Mouse (Mus musculus): ENCODE results near the gene Tmem203. TPM values are rescaled to one million over a fixed set of nuclear protein-coding genes. Genes with fewer than 3 reads are reported as not detected.
A peak's percentile ranks its signal among the peaks of the same experiment; 100 is the strongest.
"Not testable (repeated sequence)": the region's sequence is repeated elsewhere in the genome, so short reads cannot be mapped to it uniquely, and the experiment has no call there.

Gene Tmem203
- total RNA-seq, 2 experiments from 2014 or later = 6.1 to 6.7 TPM

DNA sequence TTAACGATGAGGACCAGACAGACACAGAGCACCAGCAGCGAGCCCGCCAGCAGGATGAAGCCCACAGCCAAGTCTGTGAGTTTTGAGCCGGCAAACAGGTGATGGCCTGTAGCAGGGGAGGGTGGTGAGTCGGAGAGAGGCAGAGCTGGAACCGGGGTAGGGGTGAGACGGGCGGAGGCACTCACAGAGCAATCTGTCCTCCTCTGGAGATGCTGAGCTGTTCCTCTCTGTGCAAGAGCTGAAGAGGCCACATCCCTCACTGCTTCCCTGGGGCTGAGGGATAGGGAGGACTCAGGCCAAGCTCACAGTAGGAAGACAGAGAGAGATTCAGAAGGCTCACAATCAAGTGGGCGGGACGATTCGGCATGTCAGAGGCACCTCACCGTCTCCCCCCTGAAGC lies 24.2 kb upstream of the Tmem203 start:
- ATAC-seq (replicated peaks; ENCODE audit: poor library complexity, severe bottlenecking) = no peak

DNA sequence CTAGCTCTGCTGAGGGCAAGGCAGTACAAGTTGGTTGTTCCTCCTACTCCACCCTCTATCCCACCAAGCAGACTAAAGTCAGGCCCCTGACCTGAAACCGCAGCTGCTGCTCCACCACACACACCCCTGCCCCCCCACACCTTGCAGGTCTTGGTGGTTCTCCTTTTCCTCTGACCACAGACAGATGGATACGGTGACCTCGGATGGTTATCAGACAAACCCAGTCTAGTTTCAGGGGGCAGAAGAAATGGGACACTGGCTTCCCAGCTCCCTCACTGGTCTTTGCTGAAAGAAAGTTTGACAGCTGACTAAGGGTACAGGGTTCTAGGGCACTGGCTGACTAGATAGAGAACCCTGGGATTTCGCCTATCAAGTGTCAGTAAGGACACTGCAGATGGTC lies 21.8 kb upstream of the Tmem203 start:
- peak; percentile 60 for ATAC-seq (replicated peaks; ENCODE audit: poor library complexity, severe bottlenecking)

DNA sequence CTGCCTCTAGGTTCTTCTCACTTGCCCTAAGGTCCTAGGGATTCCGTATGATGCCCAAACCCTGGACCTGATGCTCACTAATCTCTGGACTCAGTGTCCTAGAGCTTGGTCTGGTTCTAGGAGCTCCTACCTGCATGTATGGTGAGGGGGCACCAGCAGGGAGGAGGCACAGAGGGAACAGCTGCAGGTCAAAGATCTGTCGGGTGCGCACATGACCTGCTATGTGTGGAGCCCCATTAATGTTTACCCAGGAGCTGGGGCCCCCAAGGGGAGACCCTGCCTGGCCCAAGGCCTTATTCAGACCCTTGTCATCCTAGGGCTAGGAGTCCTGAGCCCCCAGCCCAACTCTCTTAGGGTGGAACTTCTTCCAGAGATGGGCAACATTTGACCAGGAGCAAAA lies 21.2 kb upstream of the Tmem203 start, which contains the start of gene Slc34a3:
Gene Slc34a3, minus strand, starts transcription at position 315 of the 400 bp plus-strand sequence.
- ATAC-seq (replicated peaks; ENCODE audit: poor library complexity, severe bottlenecking) = no peak

DNA sequence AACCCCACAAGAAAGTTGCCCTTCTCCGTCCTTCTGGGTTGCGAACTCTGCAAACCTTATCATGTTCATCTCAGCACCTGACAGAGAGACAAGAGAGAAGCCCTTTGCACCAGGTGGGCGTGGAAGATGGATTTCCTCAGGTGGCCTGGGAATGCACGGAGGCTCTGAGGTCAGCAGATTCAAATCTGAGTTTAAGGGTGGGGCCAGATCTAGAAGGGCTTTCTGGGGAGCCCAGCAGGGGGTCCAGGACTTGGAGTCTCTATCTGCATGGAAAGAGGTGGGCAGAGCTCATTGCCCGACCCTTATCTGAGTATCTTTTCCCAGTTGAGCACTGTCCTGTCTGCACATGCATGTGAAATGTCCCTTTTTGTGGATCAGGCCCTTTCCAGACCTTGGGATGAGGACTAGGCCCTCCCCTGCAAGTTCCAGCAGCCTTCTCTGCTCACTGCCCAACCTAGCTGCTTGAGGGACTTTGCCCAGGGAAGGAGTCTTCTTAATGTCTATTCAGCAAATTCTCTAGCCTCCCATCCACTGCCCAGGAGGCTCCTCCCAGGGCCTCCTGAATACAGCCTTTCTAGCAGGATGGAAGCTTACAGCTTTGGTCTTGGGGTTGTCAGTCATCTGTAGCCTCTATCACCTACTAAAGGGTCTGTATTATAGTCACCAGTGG lies 20.6 kb upstream of the Tmem203 start:
- no peak for ATAC-seq (replicated peaks; ENCODE audit: poor library complexity, severe bottlenecking)

DNA sequence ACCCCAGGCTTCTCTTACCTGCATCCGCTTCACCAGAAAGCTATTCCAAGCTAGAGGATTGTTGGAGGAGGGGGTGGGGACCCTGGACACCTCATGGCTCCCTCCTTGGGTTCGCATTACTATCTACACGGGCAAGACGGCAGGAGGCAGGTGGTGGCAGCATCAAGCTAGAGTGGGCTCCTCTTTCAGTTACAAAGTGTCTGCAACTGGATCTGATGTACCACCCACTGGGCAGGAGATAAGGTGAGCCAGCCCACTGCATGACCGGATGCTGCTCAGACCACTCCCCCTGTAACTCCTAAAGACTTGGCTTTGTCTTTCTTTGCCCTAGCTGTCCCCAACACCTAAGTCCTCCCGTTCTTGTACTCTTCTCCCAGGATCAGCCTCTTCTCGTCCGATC lies 18.6 kb upstream of the Tmem203 start, which contains the start of gene Rnf224:
Gene Rnf224, minus strand, starts transcription at position 174 of the 400 bp plus-strand sequence.
- ATAC-seq (replicated peaks; ENCODE audit: poor library complexity, severe bottlenecking) = no peak

DNA sequence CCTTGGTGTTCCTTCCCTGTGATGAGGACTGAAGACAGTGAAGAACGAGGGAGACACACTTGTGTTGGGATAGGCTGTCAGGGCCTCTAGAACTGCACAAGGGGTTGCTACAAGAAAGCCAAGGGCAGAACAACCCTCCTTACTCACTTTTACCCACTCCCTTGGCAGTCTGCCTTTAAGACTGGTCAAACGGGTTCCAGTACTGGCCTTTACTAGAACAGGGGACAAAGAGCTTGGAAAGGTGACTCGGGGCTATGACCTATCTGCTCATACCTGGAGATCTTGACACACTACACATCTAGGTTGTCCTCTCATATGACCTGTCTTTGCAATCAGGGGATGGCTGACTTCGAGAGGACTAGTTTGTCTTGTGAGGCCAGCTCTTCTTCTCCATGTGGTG lies 17.7 kb upstream of the Tmem203 start:
- ATAC-seq (replicated peaks; ENCODE audit: poor library complexity, severe bottlenecking) = no peak

DNA sequence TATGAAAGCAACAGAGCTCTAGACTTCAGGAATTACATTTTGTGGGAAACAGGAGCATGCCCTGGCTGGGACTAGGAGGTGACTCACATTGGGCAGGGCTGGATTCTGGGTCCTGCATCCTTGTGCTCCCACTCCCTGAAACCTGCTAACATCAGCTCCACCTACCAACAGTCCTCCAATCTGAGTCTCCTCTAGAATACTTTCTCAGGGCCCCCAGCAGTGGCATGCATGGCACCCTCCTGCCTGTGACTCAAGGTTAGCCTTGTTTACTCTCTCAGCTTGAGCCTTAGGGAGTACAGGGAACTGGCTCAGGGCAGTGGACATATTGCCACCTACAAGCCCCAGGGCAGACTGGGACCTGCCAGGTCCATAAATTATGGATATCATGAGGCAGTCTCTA lies 17.1 kb upstream of the Tmem203 start:
- ATAC-seq (replicated peaks; ENCODE audit: poor library complexity, severe bottlenecking) = no peak

DNA sequence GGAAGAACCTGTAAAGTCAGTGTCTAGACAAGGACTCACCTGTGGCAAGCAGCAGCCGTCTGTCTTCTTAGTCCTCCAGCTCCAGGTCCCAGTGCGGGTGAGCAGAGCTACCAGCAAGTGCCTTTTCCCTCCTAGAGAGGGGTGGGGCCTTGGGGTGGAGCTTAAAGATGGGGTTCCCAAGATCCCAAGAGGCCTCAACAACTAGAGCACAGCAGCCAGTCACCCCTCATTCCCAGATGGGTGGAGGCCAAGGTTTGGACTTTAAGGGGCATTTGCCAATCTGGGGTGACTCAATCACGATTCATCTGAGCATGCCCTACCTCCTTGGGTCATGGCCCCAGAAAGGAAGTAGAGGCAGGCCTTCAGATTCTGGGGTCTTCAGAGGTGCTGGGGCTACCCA lies 15.5 kb upstream of the Tmem203 start:
- ATAC-seq (replicated peaks; ENCODE audit: poor library complexity, severe bottlenecking) = no peak

DNA sequence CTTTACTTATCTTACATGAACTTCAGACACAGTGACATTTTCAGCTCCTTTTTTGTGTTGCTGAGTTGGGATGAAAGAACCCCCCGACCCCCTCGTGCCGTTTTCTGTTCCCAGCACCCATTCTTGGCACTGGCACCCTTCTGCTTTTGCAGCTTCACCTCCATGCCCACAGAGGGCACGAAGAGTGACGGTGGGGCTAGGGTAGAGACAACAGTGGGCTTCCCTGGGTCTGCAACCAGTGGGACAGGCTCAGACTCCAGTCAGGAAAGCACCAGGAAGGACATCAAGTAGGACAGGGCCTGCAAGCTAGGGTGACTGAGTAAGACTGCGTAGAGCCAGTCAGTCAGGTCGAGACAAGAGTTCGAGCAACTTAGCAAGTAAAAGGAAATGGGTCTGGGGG lies 14.9 kb upstream of the Tmem203 start:
- no peak for ATAC-seq (replicated peaks; ENCODE audit: poor library complexity, severe bottlenecking)

DNA sequence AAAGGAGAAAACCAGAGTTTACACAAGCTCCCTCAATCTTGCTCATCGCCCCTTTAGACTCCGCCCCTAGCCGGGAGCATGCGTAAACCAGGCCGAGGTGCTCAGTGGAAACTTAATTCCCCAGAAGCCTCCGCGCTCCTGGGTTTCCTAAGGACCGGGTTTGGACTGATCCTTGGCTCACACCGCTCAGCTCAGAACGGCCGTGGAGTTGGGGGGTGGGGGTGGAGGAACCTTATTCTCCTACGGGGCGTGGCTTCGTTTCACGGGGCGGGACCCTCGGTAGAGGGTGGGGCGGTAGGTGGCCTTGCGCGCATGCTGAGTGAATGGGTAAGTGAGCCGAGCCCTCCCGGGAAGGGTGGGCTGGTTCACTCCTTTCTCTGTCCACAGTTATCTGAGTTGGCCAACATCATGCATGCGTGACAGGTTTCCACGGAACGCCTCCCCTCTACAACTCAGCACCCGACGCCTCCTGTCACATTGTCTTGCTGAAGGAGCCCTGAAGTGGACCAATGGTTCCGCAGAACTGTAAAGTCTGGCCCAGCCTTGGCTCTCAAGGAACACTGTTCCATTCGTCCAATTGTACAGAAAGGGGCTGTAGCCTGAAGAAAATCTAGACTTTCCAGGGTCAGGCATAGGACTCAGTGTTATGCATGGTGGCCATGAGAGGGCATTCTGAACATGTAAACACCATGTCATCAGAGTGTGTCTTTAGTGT lies 14.4 kb upstream of the Tmem203 start:
- peak; percentile 82 for ATAC-seq (replicated peaks; ENCODE audit: poor library complexity, severe bottlenecking)

DNA sequence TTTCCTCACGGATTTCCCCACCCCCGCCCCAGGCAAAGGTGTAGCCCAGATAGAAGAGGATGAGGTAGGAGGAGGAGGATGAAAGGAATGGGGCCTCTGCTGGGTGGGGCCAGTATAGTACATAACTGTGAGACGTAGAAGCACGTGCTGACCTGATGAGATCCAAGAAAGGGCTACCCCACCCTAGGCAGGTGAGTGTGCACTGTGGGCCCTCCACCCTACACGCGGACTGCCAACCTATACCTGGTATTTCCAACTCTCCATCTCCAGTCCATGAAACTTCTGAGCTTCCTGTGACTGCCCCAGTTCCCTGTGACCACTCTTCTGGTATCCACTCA lies 13.8 kb upstream of the Tmem203 start:
- ATAC-seq (replicated peaks; ENCODE audit: poor library complexity, severe bottlenecking) = no peak

DNA sequence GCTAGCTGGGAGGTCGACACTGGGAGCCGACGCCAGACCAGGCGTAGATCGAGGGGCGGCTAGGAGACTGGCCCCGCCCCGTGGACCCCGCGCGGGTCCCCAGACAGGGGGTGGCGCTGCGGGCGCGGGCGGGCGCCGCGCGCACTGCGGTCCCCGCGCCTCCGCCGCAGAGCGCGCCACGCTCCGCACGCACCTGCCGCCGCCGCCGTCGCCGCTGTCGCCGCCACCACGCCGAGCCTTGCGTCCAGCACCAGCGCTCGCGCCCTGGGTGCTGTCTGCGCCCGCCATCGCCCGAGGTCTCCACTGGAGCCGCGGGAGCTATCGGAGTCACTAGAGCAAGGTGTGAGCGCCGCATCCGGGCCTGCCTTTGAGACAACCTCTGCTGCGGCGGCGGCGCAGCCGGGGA lies 13.1 kb upstream of the Tmem203 start, which contains the start of the genes Rnf208 and Cysrt1:
Gene Rnf208, plus strand, starts transcription at position 155 of the 406 bp plus-strand sequence.
Gene Cysrt1, minus strand, starts transcription at position 352 of the 406 bp plus-strand sequence.
- ATAC-seq (replicated peaks; ENCODE audit: poor library complexity, severe bottlenecking) = no peak

DNA sequence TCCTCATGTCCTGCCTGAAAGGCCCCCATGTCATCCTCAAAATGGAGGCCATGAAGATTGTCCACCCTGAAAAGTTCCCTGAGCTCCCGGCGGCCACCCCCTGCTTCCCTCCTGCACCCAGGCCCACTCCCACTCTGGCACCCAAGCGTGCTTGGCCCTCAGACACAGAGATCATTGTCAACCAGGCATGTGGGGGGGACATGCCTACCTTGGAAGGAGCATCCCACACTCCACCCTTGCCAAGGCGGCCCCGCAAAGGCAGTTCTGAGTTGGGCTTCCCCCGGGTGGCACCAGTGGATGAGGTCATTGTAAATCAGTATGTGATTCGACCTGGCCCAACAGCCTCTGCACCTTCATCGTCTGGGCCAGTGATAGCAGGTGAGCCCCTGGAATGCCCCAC lies 11.9 kb upstream of the Tmem203 start:
- no peak for ATAC-seq (replicated peaks; ENCODE audit: poor library complexity, severe bottlenecking)

DNA sequence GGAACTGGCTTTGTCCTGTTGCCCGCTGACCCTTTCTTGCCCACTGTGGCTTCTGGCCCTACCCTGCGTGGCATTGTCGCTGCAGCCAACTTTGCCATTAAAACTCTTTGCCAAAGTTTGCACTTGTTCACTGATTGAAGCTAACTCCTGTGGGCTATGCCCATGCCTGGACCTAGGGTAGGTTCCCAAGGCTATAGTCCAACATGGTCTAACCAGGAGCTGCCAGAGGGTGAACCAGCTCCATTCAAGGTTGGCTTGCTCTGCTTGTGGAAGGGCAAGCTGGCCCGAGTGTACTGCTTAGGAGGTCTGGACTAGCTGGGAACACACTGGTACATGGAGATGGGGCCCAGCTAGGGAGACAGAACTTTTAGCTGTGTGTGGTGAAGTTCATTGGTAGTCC lies 11.1 kb upstream of the Tmem203 start:
- no peak for ATAC-seq (replicated peaks; ENCODE audit: poor library complexity, severe bottlenecking)

DNA sequence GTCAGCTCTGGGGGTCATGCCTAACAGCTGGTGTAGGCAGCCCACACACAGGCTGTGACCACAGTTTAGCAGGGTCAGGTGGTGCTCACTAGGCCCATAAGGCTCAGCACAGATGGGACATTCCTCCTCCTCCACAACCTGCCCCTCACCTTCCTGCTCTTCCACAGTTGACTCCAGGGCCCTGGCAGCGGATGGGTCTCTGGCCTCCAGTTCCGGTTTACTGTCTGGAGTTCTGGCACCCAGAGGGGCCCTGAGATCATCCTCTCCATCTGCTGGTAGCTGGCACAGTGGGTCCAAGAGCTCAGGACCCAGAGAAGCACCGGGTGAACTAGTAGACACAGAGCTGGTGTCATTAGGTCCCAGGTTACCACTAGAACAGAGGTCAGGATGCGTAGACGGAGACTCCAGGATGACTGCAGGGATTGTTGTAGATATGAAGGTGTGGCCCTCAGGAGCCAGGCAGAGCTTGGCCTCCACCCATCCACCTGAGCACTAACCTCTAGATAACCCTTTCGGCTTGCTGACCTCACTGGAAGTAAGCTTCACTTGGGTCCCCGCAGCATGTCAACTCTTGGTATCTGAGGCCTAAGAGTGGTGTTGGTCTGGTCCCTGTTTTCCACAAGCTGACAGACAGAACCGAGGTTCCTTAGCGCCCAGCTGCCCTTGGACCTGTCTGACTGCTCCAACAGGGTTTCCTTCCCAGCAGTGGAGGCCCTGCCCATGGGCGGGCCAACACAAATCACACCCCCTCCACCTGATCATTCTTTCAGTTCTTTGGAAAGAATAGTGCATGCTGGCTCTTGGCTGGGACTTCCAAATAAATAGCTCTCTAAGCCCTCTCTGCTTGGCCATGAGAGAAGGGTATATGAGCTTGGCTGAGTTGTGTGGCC lies 8.8 kb upstream of the Tmem203 start, which contains the start of gene AL732309.1:
Gene AL732309.1, minus strand, starts transcription at position 681 of the 890 bp plus-strand sequence.
- ATAC-seq (replicated peaks; ENCODE audit: poor library complexity, severe bottlenecking) = no peak

DNA sequence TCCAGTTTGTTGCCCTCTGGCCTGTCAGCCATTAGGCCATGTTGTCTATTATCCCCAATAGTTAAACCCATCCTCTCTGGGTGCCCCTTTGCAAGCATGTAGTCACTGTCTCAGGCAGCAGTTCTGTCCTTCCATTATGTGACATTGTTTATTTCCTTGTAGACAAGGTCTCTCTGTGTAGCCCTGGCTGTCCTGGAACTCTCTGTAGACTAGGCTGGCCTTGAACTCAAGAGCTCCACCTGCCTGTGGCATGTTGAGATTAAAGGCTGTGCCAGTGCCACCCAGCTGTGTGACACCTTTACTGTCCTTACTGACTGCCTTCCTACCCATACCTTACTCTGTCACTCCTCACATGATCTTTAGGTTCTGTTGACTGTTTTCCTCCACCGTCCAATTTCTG lies 2.9 kb upstream of the Tmem203 start:
- no peak for ATAC-seq (replicated peaks; ENCODE audit: poor library complexity, severe bottlenecking)

DNA sequence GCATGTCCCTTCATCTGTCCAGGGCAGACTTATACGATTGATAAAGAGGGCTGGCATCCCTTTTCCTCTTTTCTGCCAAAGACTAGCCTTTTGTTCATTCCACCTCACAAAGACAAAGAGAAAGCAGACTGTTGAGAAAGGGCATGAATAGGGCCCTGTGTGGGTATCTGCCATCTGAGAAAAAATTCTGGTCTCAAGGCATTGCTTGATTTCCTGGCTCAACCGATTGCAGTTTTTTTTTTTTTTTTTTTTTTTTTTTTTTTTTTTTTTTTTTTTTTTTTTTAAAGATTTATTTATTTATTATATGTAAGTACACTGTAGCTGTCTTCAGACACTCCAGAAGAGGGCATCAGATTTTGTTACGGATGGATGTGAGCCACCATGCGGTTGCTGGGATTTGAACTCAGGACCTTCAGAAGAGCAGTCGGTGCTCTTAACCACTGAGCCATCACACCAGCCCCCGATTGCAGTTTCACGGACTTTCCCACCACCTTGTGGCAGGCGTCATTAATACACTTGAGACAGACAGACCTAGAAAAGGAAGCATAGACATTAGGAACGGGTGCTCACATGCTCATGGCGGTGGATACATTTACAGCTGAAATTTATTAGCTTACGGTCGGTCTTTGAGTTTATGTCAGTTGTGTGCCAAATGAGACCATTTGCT lies 1.3 kb downstream of the Tmem203 start:
- peak; percentile 62 for ATAC-seq (replicated peaks; ENCODE audit: poor library complexity, severe bottlenecking)

DNA sequence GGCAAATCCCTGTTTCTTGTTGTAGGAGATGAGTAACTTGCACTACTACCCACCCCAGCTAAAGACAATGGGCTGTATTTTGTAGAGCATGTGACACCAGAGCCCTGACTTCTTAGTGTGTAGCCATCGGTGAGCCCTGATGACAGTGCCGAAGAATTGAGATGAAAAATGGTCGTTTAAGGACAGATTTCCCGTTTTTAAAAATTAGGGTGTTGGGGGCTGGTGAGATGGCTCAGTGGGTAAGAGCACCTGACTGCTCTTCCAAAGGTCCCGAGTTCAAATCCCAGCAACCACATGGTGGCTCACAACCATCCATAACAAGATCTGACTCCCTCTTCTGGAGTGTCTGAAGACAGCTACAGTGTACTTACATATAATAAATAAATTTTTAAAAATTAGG lies 2.0 kb downstream of the Tmem203 start:
- not testable (repeated sequence) for ATAC-seq (replicated peaks; ENCODE audit: poor library complexity, severe bottlenecking)

DNA sequence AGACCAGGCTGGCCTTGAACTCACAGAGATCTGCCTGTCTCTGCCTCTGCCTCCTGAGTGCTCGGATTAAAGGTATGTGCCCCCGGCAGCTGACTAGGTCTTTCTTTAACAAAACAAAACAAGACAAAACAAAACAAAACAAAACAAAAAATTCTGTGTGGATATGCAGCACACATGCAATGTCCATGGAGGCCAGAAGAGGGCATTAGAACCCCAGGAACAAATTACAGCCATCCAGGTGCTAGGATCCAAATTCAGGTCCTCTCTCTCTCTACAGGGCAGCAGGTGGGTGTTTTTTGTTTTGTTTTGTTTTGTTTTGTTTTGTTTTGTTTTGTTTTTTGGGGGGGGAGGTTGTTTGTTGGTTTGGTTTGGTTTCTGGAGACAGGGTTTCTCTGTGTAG lies 3.6 kb downstream of the Tmem203 start:
- ATAC-seq (replicated peaks; ENCODE audit: poor library complexity, severe bottlenecking) = no peak

DNA sequence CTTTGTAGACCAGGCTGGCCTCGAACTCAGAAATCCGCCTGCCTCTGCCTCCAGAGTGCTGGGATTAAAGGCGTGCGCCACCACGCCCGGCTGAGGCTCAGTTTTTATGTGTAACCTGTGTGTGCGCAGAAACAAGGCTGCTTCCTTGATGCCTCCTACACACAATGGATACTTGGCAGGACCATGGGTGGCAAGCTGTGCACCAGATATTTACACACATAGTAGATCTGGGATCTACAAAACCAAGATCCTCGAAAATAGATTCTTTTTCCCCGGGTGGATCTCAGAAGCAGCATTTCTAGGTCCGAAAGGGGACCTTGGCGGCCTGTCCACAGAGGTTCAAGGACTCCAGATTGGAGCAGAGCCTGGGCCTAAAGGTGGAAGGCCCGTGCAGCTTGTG lies 6.6 kb downstream of the Tmem203 start:
- no peak for ATAC-seq (replicated peaks; ENCODE audit: poor library complexity, severe bottlenecking)

Data from granulocyte monocyte progenitor cell, adult 5-6 weeks (primary cell).